Mouse (Mus musculus) ovary, postnatal 14 days (tissue): ENCODE data around the gene Gm13889.

ENCODE experiments used
- DNase-seq: peaks from one replicate; pipeline ENCODE4 v3.0.0; 2022; ENCODE audit warnings: low spot score

Gene Gm13889

DNA sequence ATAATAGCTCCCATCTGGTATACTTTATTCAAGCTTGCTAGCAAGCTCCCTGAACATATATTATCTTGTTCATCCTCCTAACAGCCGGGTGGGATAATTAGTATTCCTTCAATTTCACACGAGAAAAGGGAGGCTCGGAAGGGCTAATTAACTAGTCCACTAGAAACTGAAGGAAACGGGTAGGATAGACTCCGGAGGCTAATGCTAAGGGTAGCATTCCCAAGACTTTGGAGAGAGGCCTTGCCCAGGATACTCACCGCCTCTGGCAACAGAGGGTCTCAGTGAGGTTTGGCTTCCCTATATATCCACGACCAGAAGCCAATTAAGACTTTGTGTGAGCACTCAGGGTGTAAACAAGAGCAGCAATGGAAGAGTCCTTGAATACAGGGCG, 779 bp upstream of the Gm13889 start:
- DNase-seq, result no peak

DNA sequence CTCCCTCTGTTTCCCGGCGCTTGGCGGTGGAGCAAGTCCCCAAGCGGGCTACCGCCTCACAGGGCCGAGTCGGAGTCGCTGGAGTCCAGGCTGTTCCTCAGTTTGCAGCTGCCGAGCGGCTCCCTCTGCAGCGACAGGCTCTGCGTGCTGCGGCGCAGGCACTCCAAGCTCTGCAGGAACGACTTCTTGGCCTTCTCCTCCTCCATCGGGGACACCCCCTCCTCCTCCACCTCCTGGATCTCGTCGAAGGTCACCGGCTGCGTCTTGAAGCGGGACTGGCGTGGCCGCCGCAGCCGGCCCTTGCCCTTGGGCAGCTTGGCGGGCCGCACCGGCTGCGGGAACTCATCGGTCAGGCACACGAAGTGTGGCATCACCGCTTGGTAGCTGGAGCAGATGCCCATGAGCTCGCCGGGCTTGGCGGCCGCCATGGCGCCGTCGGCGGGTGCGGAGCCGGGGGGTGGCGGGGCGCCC, 635 bp downstream of the Gm13889 start:
- DNase-seq, result peak; percentile 28

DNA sequence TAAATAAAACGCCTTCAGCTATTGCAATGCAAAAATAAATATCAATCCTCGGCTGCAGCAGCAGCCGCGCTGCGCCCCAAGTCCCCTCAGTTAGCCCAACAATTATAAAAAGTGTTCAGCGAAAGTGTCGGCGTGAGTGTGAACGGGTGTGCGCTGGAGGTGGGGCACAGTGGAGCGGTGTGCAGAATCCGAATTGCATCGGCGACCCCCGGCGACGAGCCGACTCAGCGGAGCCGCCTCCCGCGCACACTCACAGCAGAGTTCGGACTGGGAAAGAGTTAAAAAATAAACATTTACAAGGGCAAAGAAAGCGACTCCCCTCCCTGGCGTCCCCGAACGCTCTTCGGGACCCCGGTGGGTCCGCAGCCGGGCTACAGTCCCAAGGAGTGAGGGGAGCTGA, 1.1 kb downstream of the Gm13889 start:
- no peak for DNase-seq

DNA sequence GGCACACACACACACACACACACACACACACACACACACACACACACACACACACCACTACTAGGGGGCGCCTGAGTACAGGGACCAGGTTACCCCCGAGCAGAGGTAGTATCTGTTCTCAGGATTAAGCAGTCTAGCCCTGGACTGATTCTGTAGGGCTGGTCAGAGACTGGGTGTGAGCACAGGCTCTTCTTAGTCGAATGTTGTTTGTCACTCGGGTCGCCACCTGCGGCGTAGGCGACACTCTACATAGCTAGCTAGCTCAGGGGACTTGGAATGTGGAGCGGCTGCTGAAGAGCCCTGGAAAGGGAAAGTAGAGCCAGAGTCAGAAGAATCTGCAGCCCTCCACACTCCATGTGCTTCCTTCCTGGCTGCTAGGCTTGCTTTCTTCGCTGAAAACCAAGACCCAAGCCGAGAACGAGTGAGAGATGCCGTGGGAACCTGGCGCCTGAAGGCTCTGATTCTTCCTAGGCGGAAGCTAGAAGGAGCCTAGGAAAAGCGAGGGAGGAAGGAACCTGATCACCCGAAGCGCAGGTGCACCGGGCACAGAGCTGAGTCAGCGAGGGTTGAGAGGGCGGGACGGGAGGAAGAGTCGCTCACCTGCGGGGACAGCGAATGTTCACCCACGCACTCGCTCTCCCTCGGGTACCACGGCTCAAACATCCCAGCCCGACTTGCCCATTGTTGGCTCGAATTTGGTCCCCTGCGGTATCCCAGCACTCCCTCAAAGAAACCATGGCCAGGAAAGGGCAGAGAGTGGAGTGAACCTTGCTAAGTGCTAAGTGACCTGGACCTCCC, 2.0 kb downstream of the Gm13889 start:
- DNase-seq, result no peak

DNA sequence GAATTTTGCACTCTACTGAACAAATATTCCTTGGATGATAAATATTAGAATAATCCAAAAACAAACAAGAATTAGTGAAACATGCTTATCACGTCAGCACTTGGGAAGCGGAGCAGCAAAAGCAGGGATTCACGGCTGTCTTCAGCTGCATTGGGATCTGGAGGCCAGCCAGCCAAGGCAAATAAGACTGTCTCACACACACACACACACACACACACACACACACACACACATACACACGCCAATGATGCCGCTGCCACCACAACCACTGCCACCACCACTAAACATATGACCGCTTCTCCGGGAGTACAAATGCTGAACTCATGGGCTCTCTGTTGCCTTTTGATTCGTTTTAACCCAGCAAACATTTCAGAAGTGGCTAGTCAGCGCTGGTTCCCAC, 3.3 kb downstream of the Gm13889 start:
- DNase-seq, result no peak

DNA sequence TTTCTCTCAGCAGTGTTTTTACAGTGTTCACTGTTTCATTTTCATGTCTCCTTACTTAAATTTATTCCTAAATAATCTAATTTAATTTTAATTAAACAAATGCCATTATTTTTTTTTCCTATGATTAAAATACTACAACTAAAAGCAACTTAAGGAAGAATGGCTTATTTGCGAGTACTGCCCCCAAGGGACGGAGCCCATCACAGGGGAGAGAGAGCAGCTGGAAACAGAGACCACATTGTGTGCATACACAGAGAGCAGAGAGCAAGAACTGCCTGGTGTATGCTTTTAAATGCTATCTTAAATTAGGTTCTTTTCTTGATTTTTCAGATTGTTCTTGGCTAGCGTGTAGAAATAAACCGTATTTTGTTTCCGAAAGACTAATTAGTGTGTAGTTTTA, 10.0 kb downstream of the Gm13889 start:
- DNase-seq, result no peak

DNA sequence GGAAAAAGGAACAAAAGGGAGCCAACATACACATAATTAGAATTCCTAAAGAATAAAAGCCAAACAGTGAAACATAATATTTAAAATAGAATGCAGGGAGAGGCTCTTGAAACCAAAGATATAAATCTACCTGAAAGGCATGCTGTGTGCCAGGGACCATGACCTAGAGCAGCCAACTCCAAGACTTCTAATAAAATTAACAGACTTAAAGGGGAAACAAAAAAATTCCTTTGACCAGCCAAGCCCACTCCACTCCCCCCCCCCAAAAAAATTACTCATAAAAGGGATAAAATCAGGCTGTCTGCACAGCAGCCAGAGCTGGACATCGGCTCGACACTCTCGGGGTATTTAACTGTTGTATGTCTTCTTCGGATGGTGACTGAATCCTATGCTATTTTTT, 12.1 kb downstream of the Gm13889 start:
- no peak for DNase-seq

DNA sequence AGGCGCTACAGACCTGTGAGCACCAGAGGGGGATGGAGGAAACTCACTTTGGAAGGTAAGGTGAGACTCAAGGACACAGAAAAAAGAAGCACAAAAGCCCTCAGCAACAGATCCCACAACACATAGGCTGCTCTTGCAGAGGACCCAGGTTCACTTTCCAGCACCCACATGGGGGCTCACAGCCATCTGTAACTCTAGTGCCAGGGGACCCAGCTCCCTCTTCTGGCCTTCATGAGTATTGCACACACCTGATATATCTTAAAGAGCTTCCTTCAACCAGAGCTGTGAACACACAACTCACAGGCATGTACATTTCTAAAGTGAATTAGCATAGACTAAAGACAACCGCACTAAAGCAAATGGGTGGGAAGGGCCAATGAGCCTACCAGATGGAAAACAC, 12.9 kb downstream of the Gm13889 start:
- DNase-seq, result no peak

DNA sequence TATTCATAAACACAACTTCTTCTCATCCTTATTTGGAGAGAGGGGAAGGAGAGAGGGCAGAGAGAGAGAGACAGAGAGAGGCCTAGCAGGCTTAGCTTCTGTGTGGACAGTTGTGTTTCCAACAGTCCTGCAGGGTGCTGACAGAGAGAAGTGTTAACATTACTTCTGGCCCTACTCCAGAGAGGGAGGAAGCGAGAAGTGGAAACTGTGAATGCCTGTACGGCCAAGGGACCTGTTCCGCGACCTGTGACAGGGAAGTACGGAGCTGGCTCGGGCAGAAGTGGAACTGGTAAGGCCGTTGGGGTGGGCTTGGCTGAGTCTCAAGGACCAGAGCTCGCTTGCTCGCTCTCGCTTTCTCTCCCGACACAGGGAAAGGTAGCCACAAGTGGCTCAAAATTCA, 15.3 kb downstream of the Gm13889 start:
- no peak for DNase-seq

DNA sequence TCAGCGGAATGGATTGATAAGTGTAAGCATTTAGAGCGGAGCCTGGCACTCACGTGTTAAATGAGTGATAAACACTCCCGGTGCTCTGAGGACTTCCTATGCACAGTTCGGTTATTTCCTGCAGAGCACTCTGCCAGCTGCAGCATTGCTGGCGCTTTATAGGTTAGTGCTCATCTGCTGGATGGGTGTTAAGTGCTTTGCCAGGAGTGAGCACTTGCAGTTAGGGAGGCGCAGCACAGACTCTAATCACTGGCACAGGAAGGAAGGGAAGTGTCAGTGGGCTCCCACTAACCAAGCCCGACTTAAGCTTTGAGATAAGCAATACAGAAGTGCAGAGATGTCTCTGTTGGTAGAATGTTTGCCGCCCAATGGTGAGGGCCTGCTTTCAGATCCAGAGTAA, 18.5 kb downstream of the Gm13889 start:
- no peak for DNase-seq

DNA sequence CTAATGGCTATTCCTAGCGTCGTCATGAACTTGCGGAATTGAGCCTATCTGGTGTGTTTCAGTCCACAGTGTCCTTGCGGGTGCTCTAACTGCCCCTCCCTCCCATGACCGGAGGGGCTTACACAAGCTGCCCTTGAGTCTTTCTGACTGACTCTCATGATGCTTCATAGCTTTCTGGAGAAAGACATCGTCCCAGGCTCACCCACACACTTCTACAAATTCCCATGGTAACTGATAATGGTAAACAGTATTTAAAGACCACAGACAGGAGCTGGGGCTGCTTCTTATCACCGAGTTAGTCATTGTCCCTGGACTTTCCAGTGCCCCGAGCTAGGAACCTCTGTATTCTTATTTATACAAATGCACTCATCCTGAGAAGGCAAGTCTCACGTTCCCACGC, 28.1 kb downstream of the Gm13889 start:
- no peak for DNase-seq

DNA sequence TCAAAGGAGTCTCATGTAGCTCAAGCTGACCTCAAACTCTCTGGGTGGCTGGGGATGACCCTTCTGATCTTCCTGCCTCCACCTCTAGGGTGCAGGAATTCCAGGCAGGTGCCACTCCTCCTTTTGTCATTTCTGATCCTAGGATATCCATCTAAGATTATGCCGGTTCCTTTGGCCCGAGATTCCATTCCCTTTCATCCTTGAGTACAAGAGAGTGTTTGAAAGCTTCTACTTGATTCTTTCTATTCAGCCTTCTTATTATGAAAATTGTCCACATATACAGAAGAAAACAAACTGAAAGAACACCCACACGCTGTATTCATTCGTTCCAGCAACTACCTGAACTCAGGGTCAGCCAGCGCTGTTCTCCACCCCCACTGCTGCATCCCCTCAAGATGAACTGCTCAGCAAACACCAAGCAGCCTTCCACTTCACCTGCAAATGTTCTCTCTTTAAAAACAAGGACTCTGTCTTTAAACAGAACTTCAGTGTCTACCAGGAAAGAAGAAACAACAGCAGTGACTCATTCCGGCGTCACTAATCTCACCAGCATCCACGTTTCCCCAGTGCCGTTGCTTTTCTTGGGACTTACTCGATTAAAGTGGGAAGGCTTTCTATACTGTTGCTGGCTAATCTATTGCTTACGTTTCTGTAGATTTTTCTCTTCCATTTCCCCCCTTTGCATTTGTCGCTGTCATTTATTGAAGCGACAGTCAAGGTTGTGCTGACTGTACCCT, 29.1 kb downstream of the Gm13889 start:
- no peak for DNase-seq

DNA sequence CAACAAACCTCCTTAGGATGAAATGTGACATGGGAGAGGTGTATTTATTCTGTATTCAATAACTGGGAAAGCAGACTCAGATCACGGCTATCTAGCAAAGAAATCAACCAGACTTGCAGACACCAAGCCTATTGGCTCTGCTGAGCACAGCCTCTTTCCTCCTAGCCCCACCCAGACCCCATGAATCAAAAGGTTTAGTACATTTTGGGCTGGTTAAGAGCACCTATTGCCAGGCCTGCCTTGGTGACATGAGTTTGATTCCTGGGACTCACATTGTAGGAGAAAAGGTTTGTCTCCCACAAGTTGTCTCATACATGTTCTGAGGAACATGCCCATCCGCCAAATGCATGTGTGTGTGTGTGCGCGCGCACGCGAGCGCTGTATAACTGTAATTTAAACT, 30.9 kb downstream of the Gm13889 start:
- no peak for DNase-seq

DNA sequence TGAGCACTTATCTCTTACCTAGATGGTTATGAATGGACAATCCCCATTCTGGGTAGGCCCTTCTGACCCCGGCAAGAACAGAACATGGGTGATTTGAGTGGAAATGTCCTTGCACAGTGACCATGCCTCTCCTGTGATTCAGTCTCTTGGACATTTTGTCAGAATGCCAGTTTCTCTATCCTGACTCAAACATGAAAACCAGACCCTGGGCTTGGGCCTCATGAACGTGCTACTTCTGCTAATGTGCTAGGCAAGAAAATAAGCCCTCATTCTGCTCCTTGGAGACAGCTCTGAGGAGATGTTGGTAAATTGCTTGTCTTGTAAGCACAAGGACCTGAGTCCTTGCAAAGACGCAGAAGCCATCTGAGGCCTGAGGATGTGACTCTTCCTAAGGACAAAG, 37.9 kb downstream of the Gm13889 start:
- no peak for DNase-seq

DNA sequence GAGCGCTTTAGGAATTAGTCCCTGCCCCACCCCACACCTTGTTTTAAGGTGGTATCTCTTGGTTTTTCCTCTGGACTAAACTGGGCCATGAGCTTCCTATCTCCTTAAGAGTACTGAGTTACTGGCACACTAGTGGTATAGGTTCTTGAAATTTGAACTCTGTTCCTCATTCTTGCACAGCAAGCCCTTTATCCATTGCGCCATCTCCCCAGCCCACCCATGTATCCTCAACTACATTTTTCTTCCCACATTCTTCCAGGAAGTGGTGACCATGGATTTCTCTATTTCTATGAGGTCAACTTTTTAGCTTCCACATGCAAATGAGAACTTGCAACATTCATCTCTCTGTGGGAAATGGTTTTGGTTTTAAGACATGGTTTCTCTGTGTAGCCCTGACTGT, 43.4 kb downstream of the Gm13889 start:
- no peak for DNase-seq

DNA sequence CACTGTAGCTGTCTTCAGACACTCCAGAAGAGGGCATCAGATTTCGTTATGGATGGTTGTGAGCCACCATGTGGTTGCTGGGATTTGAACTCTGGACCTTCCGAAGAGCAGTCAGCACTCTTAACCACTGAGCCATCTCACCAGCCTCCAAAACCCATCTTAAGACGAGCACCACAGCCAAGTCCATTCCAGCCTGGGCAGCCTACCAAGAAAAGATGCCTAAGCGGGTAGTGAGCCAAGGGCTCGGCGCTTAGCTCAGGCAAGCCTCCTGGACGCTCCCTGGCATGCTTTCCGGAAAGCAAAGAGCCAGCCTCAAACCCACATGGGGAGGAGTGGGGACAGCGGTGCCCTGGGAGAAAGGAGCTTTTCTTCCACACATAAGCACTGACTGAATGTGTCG, 45.1 kb downstream of the Gm13889 start:
- peak; percentile 20 for DNase-seq

DNA sequence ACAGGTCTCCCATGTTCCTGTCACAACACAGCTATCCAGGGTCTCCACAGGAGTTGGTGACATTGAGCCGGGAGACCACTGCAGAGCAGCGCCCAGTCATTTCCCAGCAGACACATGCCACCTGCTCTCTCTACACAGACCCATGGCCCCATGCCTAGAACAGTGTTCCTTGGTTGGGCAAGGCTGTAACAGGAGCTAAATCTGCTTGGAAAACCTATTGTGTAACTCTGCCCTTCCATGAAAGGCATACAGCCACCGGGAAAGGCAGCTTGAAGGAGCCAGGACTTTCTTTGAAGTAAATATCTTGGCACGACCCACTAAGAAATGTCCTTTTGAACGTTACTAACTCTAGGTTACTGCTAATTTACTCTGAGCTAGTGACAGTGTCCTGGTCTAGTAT, 47.3 kb downstream of the Gm13889 start:
- no peak for DNase-seq

DNA sequence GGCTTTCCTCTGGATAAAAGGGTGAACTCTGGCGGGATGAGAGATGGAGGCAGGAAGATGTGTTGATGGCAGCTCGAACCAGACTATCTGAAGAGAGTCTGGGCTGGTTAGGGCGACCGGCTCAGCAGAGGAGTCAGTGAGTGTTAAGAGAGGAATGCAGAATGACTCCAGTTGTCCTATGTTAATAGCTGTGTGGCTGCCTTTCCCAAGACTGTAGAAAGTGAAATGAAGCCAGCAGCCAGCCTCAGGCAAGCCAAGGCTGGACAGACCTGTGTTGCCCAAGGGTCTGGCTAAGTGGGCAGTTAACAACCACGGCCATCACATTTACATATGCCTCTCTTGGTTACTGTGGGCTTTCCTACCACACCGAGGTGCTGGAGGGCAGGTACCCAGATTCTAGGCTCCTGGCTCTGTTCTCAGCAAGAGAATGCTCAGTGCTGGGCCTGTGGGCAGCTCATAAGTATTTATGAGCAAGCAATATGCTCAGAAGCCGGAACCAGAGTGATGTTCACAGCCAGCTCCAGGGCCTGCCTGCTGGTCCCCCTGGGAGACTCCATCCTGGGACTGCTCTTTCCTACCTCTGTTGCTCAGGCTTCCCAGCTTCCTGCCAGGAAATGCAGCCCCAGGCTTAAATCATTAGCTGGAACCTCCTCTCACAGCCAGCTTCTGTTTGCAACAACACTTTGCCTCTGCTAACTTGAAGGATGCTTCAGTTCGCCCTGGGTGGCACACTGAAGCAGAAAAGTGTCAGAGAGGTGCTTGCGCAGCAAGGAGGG, 49.3 kb downstream of the Gm13889 start:
- DNase-seq, result no peak

DNA sequence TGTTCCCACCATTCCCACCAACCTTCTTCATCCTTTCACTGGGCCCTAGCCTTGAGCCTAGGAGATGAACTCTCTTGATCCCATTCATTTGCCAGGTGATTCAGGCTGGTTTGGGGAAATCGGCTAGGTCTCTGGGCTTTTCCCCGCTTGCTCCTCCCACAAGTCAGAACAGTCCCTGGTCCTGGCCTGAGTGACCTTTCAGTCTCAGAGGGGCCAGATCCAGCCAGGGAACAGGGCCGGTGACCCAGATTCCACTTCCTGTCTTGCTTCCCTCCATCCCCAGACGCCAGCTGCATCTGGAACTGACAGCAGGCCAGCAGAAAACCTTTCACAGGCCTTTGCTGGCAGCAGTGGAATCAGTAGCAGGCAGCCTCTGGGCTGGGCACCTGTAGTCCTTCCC, 50.7 kb downstream of the Gm13889 start:
- no peak for DNase-seq
